Mouse (Mus musculus) liver, adult 2 months (tissue): Measurements from ENCODE around the gene Zfp786.

Source experiments
- CTCF ChIP-seq: fragments of 200-500 bp; IDR thresholded peaks from 2 replicates; pipeline ENCODE4 v1.5.1; 2011; ENCODE audit warnings: low read depth, low read length, control low read depth
- POLR2A ChIP-seq: fragments of 200-500 bp; IDR thresholded peaks from 2 replicates; pipeline ENCODE4 v1.6.1; 2011; ENCODE audit warnings: low read length, control low read depth; ENCODE audit not compliant: insufficient read depth; ENCODE audit errors: extremely low read depth

- TF ChIP-seq CTCF (peak; percentile 85), POLR2A (peak; percentile 70)
Observed at GRCm38 (mm10) chr6:47835482-47835983, 4.9 kb upstream of the Zfp786 start, which contains the start of gene Zfp398.
